Mouse (Mus musculus) kidney, adult 2 months (tissue): ENCODE measurements around the gene Meis2.

ENCODE experiments used
- CTCF ChIP-seq: fragments of 200-500 bp; conservative IDR thresholded peaks from 2 replicates; pipeline ENCODE4 v1.5.1; 2011; ENCODE audit warnings: low read depth, mild to moderate bottlenecking, control low read depth, low read length, moderate library complexity, mixed read lengths; ENCODE audit not compliant: insufficient read depth, insufficient read length
- POLR2A ChIP-seq: fragments of 200-500 bp; IDR thresholded peaks from one replicate; pipeline ENCODE4 v1.6.1; 2011; ENCODE audit warnings: low read depth, low read length, control low read depth

- no peak for TF ChIP-seq CTCF
- no peak for TF ChIP-seq POLR2A
These were observed 172.5 kb downstream of the Meis2 start for GRCm38 (mm10) chr2:115893113-115893512.
